In genomic region chr5:24393392-24393997, GRCm38 (mm10) we compare ENCODE assay signal across 8 mouse cellular contexts. TPM values are rescaled to one million over a fixed set of nuclear protein-coding genes. Genes with fewer than 3 reads are reported as not detected.
DNase-seq lines count a peak whose midpoint lies in the region; ATAC-seq lines count a peak whose summit lies in the region.

Gene Abcb8, plus strand, starts transcription at chr5:24393663.

- peak within 1 kb of the TSS; percentile 54 for H3K9ac ChIP-seq in hindbrain, embryonic 14.5 days

- H3K4me1 ChIP-seq in hindbrain, embryonic 14.5 days (replicated peaks; ENCODE audit: control insufficient read depth, insufficient read depth, low read length) = peaks cover 7% of the 10 kb centered on the region; the same call in 1 of the 2 replicates

- H3K27me3 ChIP-seq in hindbrain, embryonic 14.5 days (ENCODE audit: control insufficient read depth, insufficient read depth, low read length) = peaks cover 11% of the 10 kb centered on the region

- H3K9me3 ChIP-seq in hindbrain, embryonic 14.5 days (ENCODE audit: control insufficient read depth, low read length) = no peaks in the 10 kb centered on the region

- peak within 1 kb of the TSS; percentile 86 for H3K27ac ChIP-seq in hindbrain, embryonic 14.5 days

- WGBS in hindbrain, embryonic 14.5 days = 19% methylated on average over 7 of the region's 7 CpGs

- peak; percentile 89 for DNase-seq in R1 (ENCODE audit: low read depth, low spot score)
- peak; percentile 76 to 83 for DNase-seq in cerebellum, postnatal 36 days
- peak; percentile 85 to 90 for DNase-seq in frontal cortex, postnatal 36 days (ENCODE audit: low spot score in 2 of 2)
- peak; percentile 80 for DNase-seq in hindbrain, embryonic 14.5 days (ENCODE audit: low spot score)
- DNase-seq in layer of hippocampus, postnatal 25 days (ENCODE audit: extremely low spot score in 1 of 2, low spot score in 1 of 2) = peak; percentile 59 to 92
- peak; percentile 91 for DNase-seq in lung, postnatal 14 days
- peak; percentile 67 for DNase-seq in ovary, postnatal 36 days (ENCODE audit: low spot score)
- peak; percentile 87 for DNase-seq in thymus, postnatal 25 days

- H3K4me2 ChIP-seq in hindbrain, embryonic 14.5 days (replicated peaks) = peak within 1 kb of the TSS; percentile 57

- no peak for ATAC-seq in hindbrain, embryonic 14.5 days (ENCODE audit: low FRiP score)

- H3K36me3 ChIP-seq in hindbrain, embryonic 14.5 days (replicated peaks; ENCODE audit: control insufficient read depth, insufficient read depth) = no peaks in the 10 kb centered on the region

- peak within 1 kb of the TSS; percentile 43 for H3K4me3 ChIP-seq in hindbrain, embryonic 14.5 days (replicated peaks; ENCODE audit: low read length)

RNA-seq across cellular contexts. Expression of gene Abcb8, which starts in this region (rescaled TPM):
- 42.0 and 45.6 TPM in 2 replicates for polyA plus RNA-seq in hindbrain, embryonic 14.5 days (2014; fragmentation: Nextera tagmentation; extraction: Ambion mirVana)
- total RNA-seq in layer of hippocampus, postnatal 25 days (2021) = 10 to 100 TPM; 52.3 to 54.1 TPM
